Mouse (Mus musculus) adrenal gland, postnatal 10 days (tissue): ENCODE results near the gene C2cd2. TPM values are rescaled to one million over a fixed set of nuclear protein-coding genes. Genes with fewer than 3 reads are reported as not detected.

Experiments used
- DNase-seq: peaks from one replicate; pipeline ENCODE4 v3.0.0; 2021; ENCODE audit warnings: mixed read lengths
- microRNA-seq: library from miRNA; unstranded; fragments of <30 nt; microRNA quantifications from one replicate; pipeline ENCODE4 v1.2.0, GENCODE M21; 2021
- total RNA-seq, 2 experiments: library from RNA; stranded (reverse); gene quantifications; 2 replicates each; pipeline ENCODE4 v1.2.3; 2021

Gene C2cd2
- total RNA-seq, 2 experiments from 2014 or later, result 35.3 to 39.4 TPM

DNA sequence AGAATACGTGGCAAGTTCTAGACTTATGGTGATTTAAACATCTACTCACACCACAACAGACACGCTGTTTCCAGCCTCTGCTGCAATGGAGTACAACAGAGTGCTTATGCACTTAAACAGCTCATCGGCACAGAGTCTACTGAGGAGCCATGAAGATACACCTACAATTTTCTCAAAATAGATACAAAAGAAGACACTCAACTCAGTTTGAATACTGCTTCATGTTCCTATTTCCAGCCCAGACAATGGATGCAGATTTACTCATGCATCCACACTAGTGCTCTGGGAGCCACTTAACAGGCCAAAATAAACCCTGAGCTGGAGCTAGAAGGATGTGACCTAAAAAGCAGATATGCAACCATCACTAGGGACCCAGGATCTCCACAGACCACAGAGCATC is 153.5 kb downstream of the C2cd2 start:
- no peak for DNase-seq

DNA sequence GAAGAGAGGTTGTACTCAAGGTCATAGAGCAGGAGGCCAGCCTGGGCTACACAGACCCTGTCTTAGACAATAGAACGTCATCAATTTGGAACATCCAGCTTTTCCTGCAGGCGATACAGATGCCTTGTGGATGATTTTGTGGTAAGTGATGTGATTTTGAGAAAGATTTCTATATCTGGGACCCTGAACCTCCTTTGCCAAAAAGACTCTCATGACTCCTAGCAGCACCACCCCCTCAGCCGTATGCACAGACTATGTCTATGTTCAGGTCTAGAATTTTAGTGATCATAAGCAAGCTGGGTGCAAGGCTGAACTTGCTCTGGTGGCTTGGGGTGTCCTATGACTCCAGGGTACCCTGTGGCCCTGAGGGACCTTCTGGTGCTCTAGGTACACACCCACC is 156.8 kb downstream of the C2cd2 start:
- no peak for DNase-seq

Small RNAs within 50 kb of the gene (microRNA-seq; reads per million reads assigned to microRNA genes)
- not detected for gene Mir6964

Other genes with a start within 250 kb of the C2cd2 start
- under 1 TPM; 0.27 to 0.63 TPM for gene Ripk4, start 198.8 kb downstream of the C2cd2 start, total RNA-seq
- gene Prdm15, start 110.7 kb downstream of the C2cd2 start, total RNA-seq, result 10 to 100 TPM in 1 of 2 experiments, 1 to 10 TPM in 1; 7.7 to 12.6 TPM
- gene Zbtb21, start within 50 bp of the C2cd2 start, total RNA-seq, result 10 to 100 TPM; 25.5 to 29.6 TPM
- 10 to 100 TPM; 27.0 to 29.7 TPM for gene B230307C23Rik, start 34.7 kb upstream of the C2cd2 start, total RNA-seq
- gene A630089N07Rik, start 119.9 kb upstream of the C2cd2 start, total RNA-seq, result 1 to 10 TPM; 7.9 to 9.1 TPM